Mouse (Mus musculus): ENCODE measurements around the gene Olfr624.

DNA sequence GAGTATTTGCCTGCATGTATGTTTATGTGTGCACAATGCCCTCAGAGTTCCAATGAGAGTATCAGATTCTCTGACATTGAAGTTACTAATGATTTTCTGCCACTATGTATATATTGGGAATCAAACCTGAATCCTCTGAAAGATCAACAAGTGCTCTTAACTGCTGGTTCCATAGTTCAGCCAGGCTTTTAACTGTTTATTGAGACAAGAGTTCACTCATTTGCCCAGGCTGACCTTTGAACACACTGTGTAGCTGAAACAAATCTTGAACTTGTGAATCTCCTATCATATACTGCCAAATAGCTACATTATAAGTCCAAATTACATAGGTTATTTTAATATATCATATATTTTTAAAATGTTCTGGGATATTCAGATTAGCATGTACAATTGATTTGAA is 34.2 kb downstream of the Olfr624 start:
- TF ChIP-seq POLR2A (IDR thresholded peaks at IDR 0.05; ENCODE audit: borderline replicate concordance, extremely low read depth, low read depth, low read length) (no peak), CTCF (IDR thresholded peaks at IDR 0.05; ENCODE audit: insufficient read depth, low read length) (no peak)
